Mouse (Mus musculus) gastrocnemius, adult 8-10 months (tissue): ENCODE measurements at regions not wholly inside any gene's neighbourhood (a gene's known extent, or its start where the extent isn't known, plus 50 kb on each side); places are given as distances from the start of the nearest gene placed in this dataset.

Experiments used
- DNase-seq, 2 experiments: peaks; one replicate each; pipeline ENCODE4 v3.0.0; 2022; ENCODE audit warnings: low spot score in 2 of 2

DNA sequence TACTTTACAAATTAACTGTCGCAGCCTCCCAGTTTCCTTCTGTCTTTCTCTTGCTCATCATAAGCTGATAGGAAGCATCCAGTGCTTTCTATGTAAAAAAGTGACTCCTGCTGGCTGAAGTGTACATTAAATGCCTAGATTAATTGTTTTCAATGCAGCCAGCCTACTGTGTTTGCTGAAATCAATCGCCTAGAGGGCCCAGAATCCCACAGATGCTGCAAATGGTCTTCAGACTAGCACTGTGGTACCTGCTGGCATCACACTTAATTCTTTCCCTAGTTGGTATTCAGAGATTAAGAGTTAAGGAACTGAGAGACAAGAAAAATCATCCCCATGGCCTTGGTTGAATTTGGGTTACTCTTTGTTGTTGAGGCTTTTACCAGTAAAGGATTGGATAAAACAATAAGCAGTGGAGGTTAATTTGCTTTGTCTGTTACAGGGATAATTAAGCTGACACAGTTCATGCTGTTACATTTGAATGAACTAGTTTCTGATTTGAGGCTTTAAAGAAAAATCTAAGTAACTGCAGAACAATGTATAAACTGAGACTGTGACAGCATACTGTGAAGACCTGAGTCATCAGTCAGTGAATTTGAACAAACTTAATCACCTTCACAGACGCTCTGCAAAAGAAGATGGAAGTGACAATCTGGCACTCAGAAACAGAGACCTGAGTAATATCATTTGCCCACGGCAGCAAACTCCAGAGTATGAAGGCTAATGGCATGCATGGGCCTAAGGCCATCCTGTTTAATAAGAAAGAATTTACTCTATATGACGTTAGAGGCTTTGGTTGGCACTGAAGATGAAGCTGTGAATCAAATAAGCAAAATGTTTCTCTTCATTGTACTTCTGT, 339.0 kb upstream of the Ddi1 start:
- DNase-seq = no peak
